Mouse (Mus musculus) lung, postnatal 0 days (tissue): ENCODE data around the gene Ralgapa2.

Experiments used
- CTCF ChIP-seq: IDR thresholded peaks from 2 replicates; pipeline ENCODE4 v1.5.1; 2016; ENCODE audit warnings: antibody characterized with exemption, mild to moderate bottlenecking
- EP300 ChIP-seq: IDR thresholded peaks from 2 replicates; pipeline ENCODE4 v1.6.1; 2016; ENCODE audit warnings: antibody characterized with exemption, mild to moderate bottlenecking, control low read depth

GRCm38 (mm10) chr2:146363483-146363882, 148.7 kb downstream of the Ralgapa2 start:
- TF ChIP-seq CTCF (no peak), EP300 (no peak)
